8 mouse cellular contexts compared by ENCODE assay signal in the genomic region with DNA sequence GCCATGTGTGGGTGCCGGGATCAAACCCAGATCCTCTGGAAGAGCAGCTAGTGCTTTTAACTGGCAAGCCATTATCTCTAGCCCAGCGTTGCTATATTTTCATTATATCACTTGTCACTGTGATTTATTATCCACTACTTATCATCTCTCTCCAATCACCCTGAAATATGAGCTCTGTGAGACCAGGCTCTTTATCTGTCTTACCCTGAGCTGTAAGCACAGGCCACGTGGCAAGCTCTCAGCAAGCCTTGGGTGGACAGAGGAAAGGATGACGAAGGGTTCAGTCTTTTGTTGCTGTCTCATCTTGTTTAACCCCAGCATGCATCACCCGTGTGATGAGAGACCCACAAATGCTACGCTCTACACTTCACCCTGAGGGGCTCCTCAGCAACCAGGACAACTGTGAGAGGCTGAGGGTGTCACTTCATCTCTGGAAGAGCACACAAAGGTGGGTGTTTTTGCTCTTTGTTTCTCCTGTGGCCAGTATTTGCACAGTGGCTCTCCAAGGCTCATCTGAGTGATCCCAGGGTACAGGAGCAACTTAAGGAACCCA.
DNase-seq lines count a peak whose midpoint lies in the region; ATAC-seq and TF ChIP-seq lines count a peak whose summit lies in the region.
"Had no signal": no experiment of that assay in that cellular context is flagged by ENCODE, and none has a peak within 500 bp of the region (broad histone marks: within the 10 kb centered on the region; RNA-seq: fewer than 3 reads in every experiment).

No protein-coding gene starts in this region.

- H3K4me3 ChIP-seq in heart, embryonic 15.5 days: no peak overlapping the region
- H3K4me3 ChIP-seq in hindbrain, postnatal 0 days (ENCODE audit: low read length): no peak overlapping the region
- no peak overlapping the region for H3K4me3 ChIP-seq in forebrain, embryonic 12.5 days (replicated peaks)
- H3K4me3 ChIP-seq: forebrain, embryonic 13.5 days had no signal

- no peak for DNase-seq in heart, postnatal 14 days
- peak; percentile 31 for DNase-seq in urinary bladder, postnatal 14 days (ENCODE audit: low spot score)
- DNase-seq in urinary bladder, postnatal 4 days (ENCODE audit: low spot score in 2 of 2): no peak
- no peak for DNase-seq in hindbrain, postnatal 0 days (ENCODE audit: low spot score)
- no peak for DNase-seq in layer of hippocampus, adult 9-11 months

- peaks cover 60% of the 10 kb centered on the region for H3K4me1 ChIP-seq in heart, embryonic 15.5 days (replicated peaks)
- H3K4me1 ChIP-seq in hindbrain, postnatal 0 days (ENCODE audit: insufficient read depth, low read length): 0 out of 2 replicates have a peak, but pooled peaks cover 8% of the 10 kb centered on the region
- peaks cover 8% of the 10 kb centered on the region for H3K4me1 ChIP-seq in forebrain, embryonic 12.5 days

- peak overlapping the region; percentile 5; the same call in 1 of the 2 replicates for H3K4me2 ChIP-seq in heart, embryonic 15.5 days
- H3K4me2 ChIP-seq in hindbrain, postnatal 0 days (ENCODE audit: low read depth, low read length): no peak overlapping the region
- H3K4me2 ChIP-seq in forebrain, embryonic 12.5 days: no peak overlapping the region
- H3K4me2 ChIP-seq: forebrain, embryonic 13.5 days had no signal

- peak overlapping the region; percentile 75 for H3K27ac ChIP-seq in heart, embryonic 15.5 days
- peak overlapping the region; percentile 45; the same call in 1 of the 2 replicates for H3K27ac ChIP-seq in hindbrain, postnatal 0 days
- no peak overlapping the region for H3K27ac ChIP-seq in forebrain, embryonic 12.5 days
- H3K27ac ChIP-seq: forebrain, embryonic 13.5 days had no signal

- no peak overlapping the region for H3K9ac ChIP-seq in heart, embryonic 15.5 days
- H3K9ac ChIP-seq in hindbrain, postnatal 0 days (replicated peaks; ENCODE audit: low read length): no peak overlapping the region
- no peak overlapping the region for H3K9ac ChIP-seq in forebrain, embryonic 12.5 days
- H3K9ac ChIP-seq: forebrain, embryonic 13.5 days had no signal

- 19% methylated on average over 6 of the region's 6 CpGs for WGBS in heart, embryonic 15.5 days
- 51% methylated on average over 6 of the region's 6 CpGs for WGBS in hindbrain, postnatal 0 days
- 72% methylated on average over 6 of the region's 6 CpGs for WGBS in forebrain, embryonic 12.5 days

- no peaks in the 10 kb centered on the region for H3K9me3 ChIP-seq in heart, embryonic 15.5 days (replicated peaks)
- H3K9me3 ChIP-seq in hindbrain, postnatal 0 days (ENCODE audit: low read length): no peaks in the 10 kb centered on the region
- H3K9me3 ChIP-seq in forebrain, embryonic 12.5 days: no peaks in the 10 kb centered on the region
- H3K9me3 ChIP-seq: forebrain, embryonic 13.5 days had no signal

- TF ChIP-seq CTCF in hindbrain, postnatal 0 days (IDR thresholded peaks at IDR 0.05; ENCODE audit: low read depth): no peak

- H3K36me3 ChIP-seq in heart, embryonic 15.5 days: no peaks in the 10 kb centered on the region
- no peaks in the 10 kb centered on the region for H3K36me3 ChIP-seq in hindbrain, postnatal 0 days (ENCODE audit: insufficient read depth, low read length)
- H3K36me3 ChIP-seq in forebrain, embryonic 12.5 days (replicated peaks): no peaks in the 10 kb centered on the region

- ATAC-seq in heart, embryonic 15.5 days (replicated peaks; ENCODE audit: insufficient number of reproducible peaks, insufficient read depth, low FRiP score, low read depth): no peak; the same call in 1 of the 2 replicates
- ATAC-seq in hindbrain, postnatal 0 days: peak; percentile 52
- ATAC-seq in forebrain, embryonic 12.5 days (ENCODE audit: low FRiP score): no peak

- intact Hi-C loops in heart, postnatal 14 days (cut with DNase I): loop anchor here (5.0 kb wide), 1 partner anchor 58 kb away; no protein-coding TSS in a partner anchor

- no peaks in the 10 kb centered on the region for H3K27me3 ChIP-seq in heart, embryonic 15.5 days
- H3K27me3 ChIP-seq in hindbrain, postnatal 0 days (ENCODE audit: insufficient read depth, low read length): no peaks in the 10 kb centered on the region
- 0 out of 2 replicates have a peak, but pooled peaks cover 6% of the 10 kb centered on the region for H3K27me3 ChIP-seq in forebrain, embryonic 12.5 days
- H3K27me3 ChIP-seq: forebrain, embryonic 13.5 days had no signal
